Mouse (Mus musculus) kidney, embryonic 16.5 days (tissue): ENCODE measurements at regions not wholly inside any gene's neighbourhood (a gene's known extent, or its start where the extent isn't known, plus 50 kb on each side); places are given as distances from the start of the nearest gene placed in this dataset.

ENCODE experiments used
- ATAC-seq: fragments of 200-750 bp; cut with Nextera tagmentation; 2 replicates; pipeline ENCODE4 v1.8.0; 2017; ENCODE audit warnings: moderate TSS enrichment; ENCODE audit not compliant: low FRiP score, low TSS enrichment
- H3K27ac ChIP-seq: fragments of 300-500 bp; sonication (generic); 2 replicates; pipeline ENCODE4 v1.5.1; 2014; ENCODE audit warnings: low read length
- H3K27me3 ChIP-seq: fragments of 300-500 bp; sonication (generic); 2 replicates; pipeline ENCODE4 v1.6.1; 2014; ENCODE audit warnings: low read length, control low read depth, mixed read lengths; ENCODE audit not compliant: insufficient read depth
- H3K36me3 ChIP-seq: fragments of 300-500 bp; sonication (generic); 2 replicates; pipeline ENCODE4 v1.6.1; 2014; ENCODE audit warnings: low read length, control low read depth, mixed read lengths; ENCODE audit not compliant: insufficient read depth
- H3K4me1 ChIP-seq: fragments of 300-500 bp; sonication (generic); 2 replicates; pipeline ENCODE4 v1.6.1; 2014; ENCODE audit warnings: low read length, control low read depth, mixed read lengths; ENCODE audit not compliant: insufficient read depth
- H3K4me2 ChIP-seq: fragments of 300-500 bp; sonication (generic); replicated peaks from 2 replicates; pipeline ENCODE4 v1.6.1; 2014; ENCODE audit warnings: low read depth, low read length
- H3K4me3 ChIP-seq: fragments of 300-500 bp; sonication (generic); 2 replicates; pipeline ENCODE4 v1.5.1; 2014; ENCODE audit warnings: mild to moderate bottlenecking, low read length
- H3K9ac ChIP-seq: fragments of 300-500 bp; sonication (generic); replicated peaks from 2 replicates; pipeline ENCODE4 v1.6.1; 2014; ENCODE audit warnings: low read length
- H3K9me3 ChIP-seq: fragments of 300-500 bp; sonication (generic); 2 replicates; pipeline ENCODE4 v1.6.1; 2016; ENCODE audit warnings: low read length, control low read depth
- WGBS: fragments of 180-500 bp; shearing (Covaris S2); extraction: QIAGEN DNeasy Blood & Tissue Kit; methylation state at CpG from one replicate; pipeline ENCODE4 v1.1.7; 2014; 5-methylcytosine and 5-hydroxymethylcytosine counted together

GRCm38 (mm10) chr12:32693678-32694077, 125.7 kb upstream of the Nampt start:
- Histone ChIP-seq H3K9ac (no peak overlapping the region), H3K4me3 (no peak overlapping the region), H3K9me3 (no peaks in the 10 kb centered on the region), H3K4me1 (peaks cover 11% of the 10 kb centered on the region), H3K36me3 (no peaks in the 10 kb centered on the region), H3K4me2 (no peak overlapping the region), H3K27ac (no peak overlapping the region), H3K27me3 (no peaks in the 10 kb centered on the region)
- no peak for ATAC-seq
- WGBS: 73% methylated on average over 1 of the region's 1 CpGs

- H3K4me3 ChIP-seq: no peak overlapping the region
- H3K36me3 ChIP-seq: no peaks in the 10 kb centered on the region
- WGBS: 28% methylated on average over 2 of the region's 2 CpGs
- H3K27ac ChIP-seq: no peak overlapping the region
- H3K4me1 ChIP-seq: peaks cover 10% of the 10 kb centered on the region
- no peak overlapping the region for H3K4me2 ChIP-seq
- H3K27me3 ChIP-seq: no peaks in the 10 kb centered on the region
- H3K9ac ChIP-seq: no peak overlapping the region
- peak; percentile 55; the same call in 1 of the 2 replicates for ATAC-seq
- H3K9me3 ChIP-seq: no peaks in the 10 kb centered on the region
These were observed 122.5 kb upstream of the Nampt start for GRCm38 (mm10) chr12:32696832-32697231.

GRCm38 (mm10) chr12:32709188-32709587, 110.2 kb upstream of the Nampt start:
- Histone ChIP-seq H3K9ac (no peak overlapping the region), H3K4me2 (no peak overlapping the region), H3K36me3 (no peaks in the 10 kb centered on the region), H3K27ac (no peak overlapping the region), H3K27me3 (no peaks in the 10 kb centered on the region), H3K4me1 (no peaks in the 10 kb centered on the region), H3K4me3 (no peak overlapping the region), H3K9me3 (no peaks in the 10 kb centered on the region)
- ATAC-seq: no peak
- 92% methylated on average over 10 of the region's 10 CpGs for WGBS

GRCm38 (mm10) chr12:32717129-32717921, 102.0 kb upstream of the Nampt start:
- WGBS: 51% methylated on average over 5 of the region's 5 CpGs
- Histone ChIP-seq H3K4me1 (0 out of 2 replicates have a peak, but pooled peaks cover 2% of the 10 kb centered on the region), H3K4me3 (no peak overlapping the region), H3K36me3 (no peaks in the 10 kb centered on the region), H3K9ac (no peak overlapping the region), H3K27me3 (no peaks in the 10 kb centered on the region), H3K27ac (no peak overlapping the region), H3K4me2 (no peak overlapping the region), H3K9me3 (no peaks in the 10 kb centered on the region)
- ATAC-seq: no peak

GRCm38 (mm10) chr12:32719203-32719602, 100.1 kb upstream of the Nampt start:
- Histone ChIP-seq H3K9ac (no peak overlapping the region), H3K36me3 (no peaks in the 10 kb centered on the region), H3K27me3 (no peaks in the 10 kb centered on the region), H3K27ac (no peak overlapping the region), H3K4me1 (0 out of 2 replicates have a peak, but pooled peaks cover 2% of the 10 kb centered on the region), H3K4me3 (no peak overlapping the region), H3K4me2 (no peak overlapping the region), H3K9me3 (no peaks in the 10 kb centered on the region)
- 88% methylated on average over 4 of the region's 4 CpGs for WGBS
- no peak for ATAC-seq

- H3K4me1 ChIP-seq: no peaks in the 10 kb centered on the region
- no peak overlapping the region for H3K4me2 ChIP-seq
- no peak for ATAC-seq
- no peak overlapping the region for H3K4me3 ChIP-seq
- WGBS: 75% methylated on average over 7 of the region's 7 CpGs
- H3K27me3 ChIP-seq: no peaks in the 10 kb centered on the region
- no peaks in the 10 kb centered on the region for H3K9me3 ChIP-seq
- H3K36me3 ChIP-seq: no peaks in the 10 kb centered on the region
- H3K9ac ChIP-seq: no peak overlapping the region
- no peak overlapping the region for H3K27ac ChIP-seq
These were observed 94.7 kb upstream of the Nampt start for GRCm38 (mm10) chr12:32724451-32725188.

- Histone ChIP-seq H3K9me3 (no peaks in the 10 kb centered on the region), H3K27ac (no peak overlapping the region), H3K27me3 (no peaks in the 10 kb centered on the region), H3K9ac (no peak overlapping the region), H3K4me1 (no peaks in the 10 kb centered on the region), H3K36me3 (no peaks in the 10 kb centered on the region), H3K4me2 (no peak overlapping the region), H3K4me3 (no peak overlapping the region)
- WGBS: 70% methylated on average over 1 of the region's 1 CpGs
- no peak for ATAC-seq
These were observed 91.8 kb upstream of the Nampt start for GRCm38 (mm10) chr12:32727539-32727938.

GRCm38 (mm10) chr12:32728425-32728824, 90.9 kb upstream of the Nampt start:
- no peak overlapping the region for H3K9ac ChIP-seq
- no peaks in the 10 kb centered on the region for H3K36me3 ChIP-seq
- no peak overlapping the region for H3K4me2 ChIP-seq
- H3K27ac ChIP-seq: no peak overlapping the region
- H3K27me3 ChIP-seq: no peaks in the 10 kb centered on the region
- H3K4me3 ChIP-seq: no peak overlapping the region
- no peaks in the 10 kb centered on the region for H3K4me1 ChIP-seq
- no peak for ATAC-seq
- no peaks in the 10 kb centered on the region for H3K9me3 ChIP-seq
- 72% methylated on average over 10 of the region's 10 CpGs for WGBS

GRCm38 (mm10) chr12:32735224-32735623, 84.1 kb upstream of the Nampt start:
- Histone ChIP-seq H3K27ac (no peak overlapping the region), H3K9ac (no peak overlapping the region), H3K9me3 (no peaks in the 10 kb centered on the region), H3K36me3 (no peaks in the 10 kb centered on the region), H3K4me3 (no peak overlapping the region), H3K27me3 (no peaks in the 10 kb centered on the region), H3K4me2 (no peak overlapping the region), H3K4me1 (no peaks in the 10 kb centered on the region)
- WGBS: 53% methylated on average over 2 of the region's 2 CpGs
- peak; percentile 94; the same call in 1 of the 2 replicates for ATAC-seq

GRCm38 (mm10) chr12:32741465-32741864, 77.9 kb upstream of the Nampt start:
- Histone ChIP-seq H3K4me2 (no peak overlapping the region), H3K4me3 (no peak overlapping the region), H3K4me1 (no peaks in the 10 kb centered on the region), H3K9me3 (no peaks in the 10 kb centered on the region), H3K36me3 (no peaks in the 10 kb centered on the region), H3K27ac (no peak overlapping the region), H3K27me3 (no peaks in the 10 kb centered on the region), H3K9ac (no peak overlapping the region)
- ATAC-seq: no peak
